Mouse (Mus musculus) olfactory bulb, adult 2 months (tissue): ENCODE measurements around the gene Fgfr2.
"Not testable (repeated sequence)": the region's sequence is repeated elsewhere in the genome, so short reads cannot be mapped to it uniquely, and the experiment has no call there.

Source experiments
- CTCF ChIP-seq: fragments of 200-500 bp; IDR thresholded peaks from 2 replicates; pipeline ENCODE4 v1.5.1; 2012; ENCODE audit warnings: low read depth, mild to moderate bottlenecking, low read length, moderate library complexity; ENCODE audit not compliant: insufficient read depth
- POLR2A ChIP-seq: fragments of 200-500 bp; IDR thresholded peaks from 2 replicates; pipeline ENCODE4 v1.6.1; 2012; ENCODE audit warnings: mild to moderate bottlenecking, low read depth, low read length, moderate library complexity; ENCODE audit not compliant: insufficient read depth

DNA sequence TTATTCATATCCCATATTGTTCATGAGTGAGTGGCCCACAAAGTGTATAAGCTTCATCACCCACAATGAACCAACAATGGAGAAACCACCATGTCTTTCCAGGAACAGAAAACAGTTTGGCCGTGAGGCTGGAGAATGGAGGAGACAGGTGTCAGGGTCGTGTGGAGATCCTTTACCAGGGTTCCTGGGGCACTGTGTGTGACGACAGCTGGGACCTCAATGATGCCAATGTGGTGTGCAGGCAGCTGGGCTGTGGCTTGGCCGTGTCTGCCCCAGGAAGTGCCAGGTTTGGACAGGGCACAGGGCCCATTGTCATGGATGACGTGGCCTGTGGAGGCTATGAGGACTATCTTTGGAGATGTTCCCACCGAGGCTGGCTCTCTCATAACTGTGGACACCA is 2049.1 kb downstream of the Fgfr2 start:
- TF ChIP-seq POLR2A, CTCF: not testable (repeated sequence)
